Mouse (Mus musculus) layer of hippocampus, adult 8-10 months (tissue): ENCODE measurements around the gene Hist1h1t. TPM values are rescaled to one million over a fixed set of nuclear protein-coding genes. Genes with fewer than 3 reads are reported as not detected.
"Not testable (repeated sequence)": the region's sequence is repeated elsewhere in the genome, so short reads cannot be mapped to it uniquely, and the experiment has no call there.

Experiments
- DNase-seq, 2 experiments: peaks; one replicate each; pipeline ENCODE4 v3.0.0; 2022; ENCODE audit warnings: low spot score in 2 of 2
- total RNA-seq, 4 experiments: library from RNA; stranded (reverse); gene quantifications; 2 replicates each; pipeline ENCODE4 v1.2.4; 2022

Hist1h1t gene
- total RNA-seq, 4 experiments from 2014 or later = 0.50 TPM; not detected in 3

GRCm38 (mm10) chr13:23698996-23699395 is 3.4 kb downstream of the Hist1h1t start:
- DNase-seq = no peak

GRCm38 (mm10) chr13:23699767-23700166 is 4.2 kb downstream of the Hist1h1t start:
- no peak for DNase-seq

GRCm38 (mm10) chr13:23700786-23701520 is 5.3 kb downstream of the Hist1h1t start:
- DNase-seq = peak; percentile 60 to 78

GRCm38 (mm10) chr13:23702220-23702619 is 6.6 kb downstream of the Hist1h1t start:
- no peak for DNase-seq

GRCm38 (mm10) chr13:23702801-23703200 is 7.2 kb downstream of the Hist1h1t start:
- not testable (repeated sequence) for DNase-seq

GRCm38 (mm10) chr13:23705751-23706356 is 10.2 kb downstream of the Hist1h1t start:
- no peak for DNase-seq

GRCm38 (mm10) chr13:23706771-23707170 is 11.2 kb downstream of the Hist1h1t start:
- DNase-seq = no peak

- DNase-seq = no peak
These were observed 12.4 kb downstream of the Hist1h1t start for GRCm38 (mm10) chr13:23708041-23708440.

- DNase-seq = no peak
These were observed 13.0 kb downstream of the Hist1h1t start for GRCm38 (mm10) chr13:23708654-23709053.

GRCm38 (mm10) chr13:23709714-23710373 is 14.2 kb downstream of the Hist1h1t start:
- no peak for DNase-seq

- no peak for DNase-seq
These were observed 14.9 kb downstream of the Hist1h1t start, which contains the start of gene Hfe for GRCm38 (mm10) chr13:23710374-23711089. Hfe (minus strand) TSS chr13:23710854.

- no peak for DNase-seq
These were observed 20.8 kb downstream of the Hist1h1t start for GRCm38 (mm10) chr13:23716261-23717042.

- DNase-seq = no peak
These were observed 21.6 kb downstream of the Hist1h1t start for GRCm38 (mm10) chr13:23717176-23717575.

GRCm38 (mm10) chr13:23717593-23718245 is 22.1 kb downstream of the Hist1h1t start:
- DNase-seq = not testable (repeated sequence)

GRCm38 (mm10) chr13:23724239-23724638 is 28.6 kb downstream of the Hist1h1t start:
- DNase-seq = no peak

GRCm38 (mm10) chr13:23725213-23725612 is 29.6 kb downstream of the Hist1h1t start:
- DNase-seq = no peak

GRCm38 (mm10) chr13:23728472-23729191 is 33.0 kb downstream of the Hist1h1t start:
- DNase-seq = no peak

GRCm38 (mm10) chr13:23729192-23729525 is 33.5 kb downstream of the Hist1h1t start:
- DNase-seq = peak in 1 of 2 experiments; percentile 4

- peak in 1 of 2 experiments; percentile 1 for DNase-seq
These were observed 34.1 kb downstream of the Hist1h1t start for GRCm38 (mm10) chr13:23729706-23730105.

GRCm38 (mm10) chr13:23730479-23730878 is 34.9 kb downstream of the Hist1h1t start:
- DNase-seq = no peak
